Mouse (Mus musculus) small intestine, adult 2 months (tissue): Measurements from ENCODE around the gene Slc25a4.
"Not testable (repeated sequence)": the region's sequence is repeated elsewhere in the genome, so short reads cannot be mapped to it uniquely, and the experiment has no call there.

Experiments used
- CTCF ChIP-seq: fragments of 200-500 bp; IDR thresholded peaks from 2 replicates; pipeline ENCODE4 v1.5.1; 2012; ENCODE audit warnings: low read depth, mild to moderate bottlenecking, control low read depth, inconsistent platforms, low read length, moderate library complexity, mixed read lengths; ENCODE audit not compliant: insufficient replicate concordance, insufficient read length; ENCODE audit errors: extremely low read depth
- POLR2A ChIP-seq: fragments of 200-500 bp; IDR thresholded peaks from 2 replicates; pipeline ENCODE4 v1.6.1; 2012; ENCODE audit warnings: low read depth, mild to moderate bottlenecking, control low read depth, inconsistent platforms, low read length, moderate library complexity

- not testable (repeated sequence) for TF ChIP-seq CTCF, POLR2A
These were observed 20.9 kb upstream of the Slc25a4 start for GRCm38 (mm10) chr8:46231968-46232367.
